Mouse (Mus musculus): Measurements from ENCODE around the gene Ccdc78. TPM values are rescaled to one million over a fixed set of nuclear protein-coding genes. Genes with fewer than 3 reads are reported as not detected.
"Not testable (repeated sequence)": the region's sequence is repeated elsewhere in the genome, so short reads cannot be mapped to it uniquely, and the experiment has no call there.

Gene Ccdc78
- under 1 TPM; 0.23 to 0.33 TPM for total RNA-seq (2021)
- long read RNA-seq, partial matches to known transcripts = 1 of 5 reads
- long read RNA-seq, other reads (novel, unspliced or antisense) = 4 of 5 reads

DNA sequence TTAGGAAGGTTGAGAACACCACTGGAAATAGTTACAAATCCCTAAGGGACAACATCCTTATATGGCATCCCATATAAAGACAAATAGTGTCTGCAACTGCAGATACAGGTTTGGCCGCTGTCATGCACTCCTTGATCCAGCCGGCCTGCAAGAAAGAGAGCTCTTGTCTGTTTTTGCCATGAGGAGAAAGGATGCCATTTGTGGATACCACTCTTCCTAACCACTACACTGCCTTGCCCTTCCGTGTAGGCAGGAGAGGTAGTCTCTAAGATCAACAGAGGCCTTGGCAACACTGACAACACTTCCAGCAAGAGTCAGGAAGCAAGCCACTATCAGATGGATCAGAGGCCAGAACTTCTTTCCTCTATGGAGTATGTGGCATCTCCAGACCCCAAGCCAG, at the start of gene Ccdc78:
Gene Ccdc78 (plus strand): TSS at position 301 of the 400 bp plus-strand sequence.
- DNase-seq (ENCODE audit: low spot score in 2 of 2) = no peak

DNA sequence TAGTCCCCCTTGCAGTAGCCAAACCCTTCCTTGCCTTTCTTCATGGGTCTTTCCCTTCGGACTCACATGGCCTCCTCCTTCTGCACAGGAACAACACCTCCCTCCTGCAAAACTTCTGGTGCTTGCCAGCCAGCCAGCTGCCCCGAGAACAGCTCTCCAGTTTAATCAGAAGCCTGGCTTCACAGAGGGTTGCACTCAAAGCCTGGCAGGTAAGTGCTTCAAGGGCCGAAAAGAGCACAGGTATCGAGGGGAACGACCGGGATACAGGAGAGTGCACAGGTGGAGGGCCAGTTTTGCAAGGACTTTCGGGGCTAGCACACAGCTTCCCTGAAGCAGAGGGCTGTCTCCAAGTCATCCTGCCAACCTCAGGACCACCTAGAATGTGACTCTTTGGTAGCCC, 47.5 kb upstream of the Ccdc78 start:
- no peak for DNase-seq (ENCODE audit: low spot score in 2 of 2)

- not testable (repeated sequence) for DNase-seq (ENCODE audit: low spot score in 2 of 2)
These were observed 44.9 kb upstream of the Ccdc78 start for GRCm38 (mm10) chr17:25741471-25741870.

DNA sequence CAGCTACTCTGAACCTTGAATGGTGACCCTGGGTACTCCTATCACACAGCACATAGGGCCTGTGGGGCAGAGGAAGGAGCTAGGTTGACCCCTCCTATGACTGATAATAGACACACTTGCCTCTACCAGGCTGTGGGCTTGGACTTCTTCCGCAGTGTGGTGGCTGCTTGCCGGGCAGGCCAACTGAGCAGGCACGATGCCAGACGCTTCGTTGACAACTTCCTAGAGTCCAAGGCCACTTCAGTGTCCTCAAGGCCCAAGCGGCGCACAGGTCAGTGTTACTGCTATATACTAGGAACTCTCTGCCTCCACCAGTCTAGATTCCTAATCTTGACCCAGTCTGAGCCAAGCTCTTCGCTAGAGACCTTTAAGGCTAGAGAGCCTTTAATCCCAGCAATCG, 42.5 kb upstream of the Ccdc78 start:
- no peak for DNase-seq (ENCODE audit: low spot score in 2 of 2)

- DNase-seq (ENCODE audit: low spot score in 2 of 2) = no peak
These were observed 42.1 kb upstream of the Ccdc78 start for GRCm38 (mm10) chr17:25744311-25744710.

DNA sequence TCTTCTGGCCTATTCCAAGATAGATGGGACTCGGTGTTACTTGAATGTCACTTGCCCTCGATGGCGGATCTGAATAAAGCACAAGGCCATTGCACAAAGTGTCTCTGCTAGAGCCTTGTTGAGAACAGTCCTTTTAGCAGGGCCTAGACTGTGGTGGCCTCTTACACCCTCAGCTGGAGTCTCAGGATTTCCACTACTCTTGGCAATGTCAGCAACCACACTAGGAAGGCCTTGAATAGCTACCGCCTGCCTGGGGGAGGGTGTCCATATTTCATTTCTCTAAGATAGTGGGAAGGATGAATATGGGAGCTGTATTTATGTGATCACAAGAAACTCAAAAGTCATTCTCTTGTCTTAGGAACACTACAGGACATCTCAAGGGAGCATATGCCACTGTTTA, 38.1 kb upstream of the Ccdc78 start:
- no peak for DNase-seq (ENCODE audit: low spot score in 2 of 2)

DNA sequence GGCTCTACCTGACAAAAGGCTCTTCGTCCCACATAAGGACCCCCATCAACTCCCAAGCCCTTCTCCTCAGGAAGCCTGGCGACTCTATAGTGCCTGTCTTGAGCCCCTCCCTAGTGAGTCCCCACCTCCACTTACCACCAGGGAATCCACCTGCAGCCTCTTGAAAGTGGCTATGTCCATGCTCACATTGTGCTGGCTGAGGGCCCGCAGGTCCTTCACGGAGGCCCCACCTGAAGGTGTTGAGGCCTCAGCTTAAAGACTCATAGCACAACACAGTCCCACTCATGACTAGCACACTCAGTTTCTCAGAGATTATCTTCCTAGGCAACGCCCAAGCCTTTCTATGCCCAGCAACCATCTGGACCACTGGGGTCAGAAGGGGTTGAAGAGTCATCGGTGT, 37.1 kb upstream of the Ccdc78 start:
- no peak for DNase-seq (ENCODE audit: low spot score in 2 of 2)

DNA sequence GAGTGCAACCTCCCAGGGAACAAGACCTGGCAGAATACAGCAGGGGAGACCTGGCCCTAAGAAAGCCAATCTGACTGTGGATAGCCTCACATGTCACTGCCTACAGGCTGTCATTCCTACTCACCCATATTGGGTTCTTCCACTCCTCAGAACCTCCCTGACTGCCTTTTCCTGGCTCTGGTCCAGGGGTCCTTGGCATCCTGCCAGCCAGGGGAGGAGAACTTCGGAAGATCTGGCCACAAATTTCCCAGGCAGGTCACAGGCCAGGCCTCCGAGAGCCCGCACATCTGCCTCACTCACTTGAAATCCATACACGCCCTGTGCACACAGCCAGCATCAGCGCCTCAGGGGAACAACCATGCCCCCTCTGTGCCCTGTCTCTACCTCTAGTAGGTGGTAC, 34.9 kb upstream of the Ccdc78 start:
- peak; percentile 60 to 63 for DNase-seq (ENCODE audit: low spot score in 2 of 2)

- no peak for DNase-seq (ENCODE audit: low spot score in 2 of 2)
These were observed 32.1 kb upstream of the Ccdc78 start, which contains the start of gene Msln for GRCm38 (mm10) chr17:25754241-25754640. TSS of gene Msln (minus strand) at chr17:25754378.

DNA sequence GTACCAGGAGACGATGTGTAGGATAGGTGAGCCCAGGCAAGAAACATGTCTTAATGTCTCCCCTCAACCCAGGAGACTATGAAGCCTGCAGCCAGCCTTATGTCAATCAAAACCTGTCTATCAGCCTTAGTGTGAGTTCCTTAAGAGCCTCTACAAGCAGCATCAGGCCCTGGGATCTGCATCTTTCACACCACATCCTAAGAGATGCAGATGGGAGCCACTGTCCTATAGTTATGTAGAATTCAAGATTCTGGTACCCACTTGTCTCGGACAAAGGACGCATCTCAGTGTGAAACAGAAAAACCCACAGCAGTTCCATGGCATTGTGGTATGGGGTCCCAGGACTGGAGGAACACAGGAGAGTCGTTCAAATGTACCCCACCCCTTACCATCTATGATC, 31.3 kb upstream of the Ccdc78 start:
- DNase-seq (ENCODE audit: low spot score in 2 of 2) = no peak

DNA sequence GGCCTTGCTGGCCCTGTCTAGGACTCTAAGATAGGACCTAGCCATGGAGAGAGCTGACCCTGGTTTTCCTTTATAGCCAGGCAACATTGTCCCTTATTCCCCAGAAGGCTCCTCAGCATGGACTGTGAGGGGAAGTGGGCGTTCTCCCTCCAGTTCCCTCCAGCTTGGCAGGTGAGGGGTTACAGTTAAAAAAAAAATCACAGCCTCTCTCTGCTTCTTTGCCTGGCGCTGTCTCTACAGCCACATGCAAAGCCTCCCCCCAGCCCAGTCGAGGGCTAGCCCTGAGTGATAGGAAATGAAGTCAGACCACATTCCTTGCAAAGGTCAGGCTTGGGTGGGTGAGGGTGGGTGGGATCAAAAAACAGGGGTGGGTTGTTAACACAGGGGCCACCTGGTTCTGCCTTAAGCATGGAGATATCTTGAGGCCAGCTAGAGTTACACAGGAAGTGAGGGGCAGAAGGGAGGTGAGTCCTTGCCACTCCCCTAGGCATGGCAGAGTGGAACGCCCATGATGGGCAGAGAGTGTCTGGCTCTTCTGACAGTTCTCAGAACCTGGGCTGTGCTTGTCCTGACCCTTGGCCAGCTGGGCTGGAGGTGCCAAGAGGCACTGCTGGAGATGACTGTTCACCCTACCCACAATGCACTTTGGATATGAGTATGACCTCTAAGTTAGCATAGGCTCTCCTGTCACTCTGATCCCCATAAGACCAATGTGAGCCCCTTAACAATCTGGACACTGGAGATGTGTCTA, 30.6 kb upstream of the Ccdc78 start:
- no peak for DNase-seq (ENCODE audit: low spot score in 2 of 2)

DNA sequence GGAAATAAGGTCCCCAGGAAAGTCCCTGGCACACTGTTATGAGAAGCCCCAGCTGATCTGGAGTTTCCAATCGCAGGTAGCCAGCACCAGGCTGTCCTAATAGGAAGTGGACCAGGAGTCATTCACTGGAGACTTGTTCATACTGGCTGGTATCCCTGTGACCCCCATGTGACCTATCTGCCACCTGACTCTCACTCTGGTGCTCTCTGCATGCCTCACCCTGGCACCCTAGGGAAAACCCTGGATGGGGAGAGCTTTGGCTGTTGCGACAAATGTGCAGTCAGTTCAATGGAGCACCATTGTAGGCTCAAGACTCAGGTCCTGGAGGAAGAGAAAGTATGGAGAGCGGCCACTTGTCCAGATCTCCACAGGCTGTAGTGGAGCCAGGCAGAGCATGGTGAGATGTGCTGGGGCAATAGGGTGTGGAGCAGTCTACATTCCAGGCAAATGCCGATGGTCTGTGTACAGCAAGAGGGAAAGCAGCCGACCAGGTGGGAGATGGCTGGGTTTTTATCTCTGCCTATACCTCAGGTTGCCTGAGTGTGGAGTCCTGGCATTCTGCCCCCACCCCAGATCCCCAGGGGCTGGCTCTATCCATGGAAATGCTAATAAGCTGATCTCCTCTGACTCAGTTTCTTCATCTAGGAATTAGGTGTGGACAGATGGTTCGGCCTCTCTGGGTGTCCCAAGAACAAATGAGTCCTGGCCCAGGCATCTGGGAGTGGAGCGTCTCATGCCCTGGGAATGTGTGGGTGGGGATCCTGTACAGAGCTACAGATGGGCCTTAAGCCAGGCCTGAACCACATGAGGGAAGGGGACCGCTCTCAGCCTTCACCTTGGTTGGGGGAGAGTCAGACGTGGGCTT, 29.8 kb upstream of the Ccdc78 start:
- no peak for DNase-seq (ENCODE audit: low spot score in 2 of 2)

DNA sequence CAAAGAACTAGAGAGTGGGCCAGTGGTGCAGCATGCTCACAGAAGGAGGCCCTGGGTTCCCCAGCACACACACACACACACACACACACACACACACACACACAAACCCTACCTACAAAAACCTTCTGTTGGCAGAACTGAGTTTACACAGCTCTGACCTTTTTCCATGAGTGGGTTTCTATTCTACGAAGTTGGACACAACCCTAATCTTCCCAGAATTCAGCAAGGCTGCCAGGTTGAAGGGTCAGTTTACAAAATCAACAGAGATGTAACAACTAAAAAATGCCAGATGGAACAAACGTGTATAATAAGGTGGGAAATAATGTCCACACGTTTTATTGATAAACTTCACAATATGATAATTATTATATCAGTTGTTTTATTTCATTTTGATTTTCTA, 28.7 kb upstream of the Ccdc78 start:
- no peak for DNase-seq (ENCODE audit: low spot score in 2 of 2)

- DNase-seq (ENCODE audit: low spot score in 2 of 2) = no peak
These were observed 26.2 kb upstream of the Ccdc78 start for GRCm38 (mm10) chr17:25760148-25760547.

DNA sequence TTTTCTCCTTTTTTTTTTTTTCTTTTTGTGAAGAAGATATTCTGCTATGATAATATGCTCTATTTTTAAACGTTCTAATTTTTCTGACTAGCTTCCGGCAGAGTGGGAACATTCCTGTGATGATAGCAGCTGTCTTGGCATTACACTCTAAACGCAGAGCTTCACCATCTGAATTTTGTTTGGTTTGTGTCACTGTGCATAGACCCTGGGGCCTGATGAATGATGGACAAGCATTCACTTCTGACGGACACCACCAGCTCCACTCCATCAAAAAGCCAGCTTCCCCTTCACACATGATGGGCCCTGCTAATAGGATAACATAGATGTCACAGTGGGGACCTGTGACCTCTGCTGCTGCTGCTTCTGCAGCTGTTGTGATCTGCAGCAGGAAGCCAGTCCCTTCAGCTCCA, 24.8 kb upstream of the Ccdc78 start:
- DNase-seq (ENCODE audit: low spot score in 2 of 2) = no peak

DNA sequence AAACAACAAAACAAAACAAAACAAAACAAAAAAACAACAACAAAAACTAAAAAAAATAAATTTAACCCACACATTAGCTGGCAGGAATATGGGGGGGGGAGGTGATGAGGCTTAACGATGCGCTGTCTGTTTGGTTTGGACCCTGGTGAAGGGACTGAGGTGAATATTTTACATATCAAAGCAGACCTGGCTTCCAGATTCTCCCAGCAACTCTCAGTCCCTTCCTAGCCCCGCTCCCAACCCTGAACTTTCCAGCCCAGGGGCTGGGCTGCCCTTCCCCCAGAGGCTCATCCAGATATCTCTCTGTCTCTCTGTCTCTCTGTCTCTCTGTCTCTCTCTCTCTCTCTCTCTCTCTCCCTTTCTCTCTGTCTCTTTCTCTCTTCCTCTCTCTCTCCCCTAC, 23.8 kb upstream of the Ccdc78 start:
- no peak for DNase-seq (ENCODE audit: low spot score in 2 of 2)

DNA sequence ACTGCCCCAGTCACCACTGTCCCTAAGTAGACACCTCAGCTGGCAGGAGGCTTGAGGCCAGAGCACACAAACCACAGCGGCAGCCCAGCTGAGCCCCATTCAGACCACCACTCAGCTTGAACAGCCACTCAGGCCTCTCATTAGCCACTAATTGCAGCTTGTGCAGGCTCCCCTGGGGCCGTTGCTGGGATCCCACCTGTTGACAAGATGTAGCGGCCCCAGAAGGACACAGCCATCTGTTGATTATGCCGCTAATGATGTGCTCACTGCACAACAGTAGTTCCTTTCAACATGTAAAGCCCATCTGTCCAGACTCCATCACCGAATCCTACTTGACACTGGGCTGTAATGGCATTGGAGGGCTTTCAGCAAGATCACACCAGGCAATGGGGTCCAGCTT, 20.5 kb upstream of the Ccdc78 start:
- no peak for DNase-seq (ENCODE audit: low spot score in 2 of 2)

DNA sequence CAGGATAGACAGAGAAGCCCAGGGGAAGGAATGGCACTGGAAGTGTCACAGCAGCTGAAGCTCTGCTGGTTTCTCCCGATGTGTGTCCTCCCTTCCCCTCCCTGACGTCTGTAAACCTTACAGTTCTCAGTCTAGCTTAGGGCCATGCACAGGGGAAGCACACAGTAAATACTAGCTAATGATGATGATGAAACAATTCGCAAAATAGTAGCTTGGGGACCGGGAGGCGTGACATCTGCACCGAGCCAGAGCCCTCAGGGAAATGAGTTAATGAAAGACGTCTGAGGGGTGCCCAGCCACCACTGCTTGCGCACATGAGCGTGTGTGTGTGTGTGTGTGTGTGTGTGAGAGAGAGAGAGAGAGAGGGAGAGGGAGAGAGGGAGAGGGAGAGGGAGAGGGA, 17.0 kb upstream of the Ccdc78 start:
- DNase-seq (ENCODE audit: low spot score in 2 of 2) = no peak

DNA sequence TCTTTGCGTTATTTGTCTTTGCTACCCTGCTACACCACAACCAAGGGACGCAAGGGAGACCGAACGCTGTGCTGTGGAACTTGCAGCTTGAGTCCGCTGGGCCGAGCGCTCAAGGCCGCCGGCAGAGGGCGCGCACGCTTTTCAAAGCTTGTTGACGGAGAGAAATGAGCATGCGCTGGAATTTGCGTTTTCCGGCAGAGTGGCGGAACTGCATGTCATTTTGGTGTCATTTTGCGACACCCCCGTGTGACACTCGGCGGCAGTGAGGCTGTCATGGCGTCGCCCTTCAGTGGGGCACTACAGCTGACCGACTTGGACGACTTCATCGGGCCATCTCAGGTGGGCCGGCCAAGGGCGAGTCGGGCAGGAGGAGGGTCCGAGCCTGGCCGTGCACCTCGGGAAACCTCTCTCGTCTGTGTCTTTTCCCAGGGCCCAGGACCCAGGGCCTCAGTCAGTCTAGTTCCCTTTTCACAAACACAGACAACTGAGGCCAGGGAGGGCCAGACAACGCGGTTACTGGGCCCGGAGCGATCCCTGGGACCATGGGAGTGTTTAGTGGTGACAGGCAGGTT, 12.7 kb upstream of the Ccdc78 start, which contains the start of gene Narfl:
Gene Narfl (plus strand): TSS at position 228 of the 572 bp plus-strand sequence.
- DNase-seq (ENCODE audit: low spot score in 2 of 2) = peak; percentile 99

GRCm38 (mm10) chr17:25775318-25776062, 10.9 kb upstream of the Ccdc78 start:
- DNase-seq (ENCODE audit: low spot score in 2 of 2) = no peak

GRCm38 (mm10) chr17:25777948-25778347, 8.4 kb upstream of the Ccdc78 start:
- DNase-seq (ENCODE audit: low spot score in 2 of 2) = no peak
